Mouse (Mus musculus) adipocyte (in vitro differentiated cells): ENCODE results near the gene Ssr3.
"Not testable (repeated sequence)": the region's sequence is repeated elsewhere in the genome, so short reads cannot be mapped to it uniquely, and the experiment has no call there.

ENCODE experiments used
- DNase-seq: peaks from one replicate; pipeline ENCODE4 v3.0.0-alpha.2; 2016; ENCODE audit warnings: low spot score

The Ssr3 gene

GRCm38 (mm10) chr3:65392421-65392817, at the start of gene Ssr3:
Gene Ssr3 (minus strand): TSS chr3:65392623.
- peak; percentile 99 for DNase-seq

- peak; percentile 54 for DNase-seq
Measured at GRCm38 (mm10) chr3:65441586-65442111, 49.2 kb upstream of the Ssr3 start.

GRCm38 (mm10) chr3:65438511-65439228, 46.2 kb upstream of the Ssr3 start:
- DNase-seq, result no peak

- no peak for DNase-seq
Measured at GRCm38 (mm10) chr3:65435812-65436211, 43.4 kb upstream of the Ssr3 start.

- no peak for DNase-seq
Measured at GRCm38 (mm10) chr3:65435101-65435571, 42.7 kb upstream of the Ssr3 start.

GRCm38 (mm10) chr3:65432236-65432635, 39.8 kb upstream of the Ssr3 start:
- DNase-seq, result no peak

- DNase-seq, result no peak
Measured at GRCm38 (mm10) chr3:65419706-65420105, 27.3 kb upstream of the Ssr3 start.

- DNase-seq, result peak; percentile 19
Measured at GRCm38 (mm10) chr3:65417913-65418594, 25.6 kb upstream of the Ssr3 start.

- no peak for DNase-seq
Measured at GRCm38 (mm10) chr3:65416571-65416970, 24.1 kb upstream of the Ssr3 start.

- DNase-seq, result no peak
Measured at GRCm38 (mm10) chr3:65407891-65408290, 15.5 kb upstream of the Ssr3 start.

- DNase-seq, result no peak
Measured at GRCm38 (mm10) chr3:65405781-65406180, 13.4 kb upstream of the Ssr3 start.

GRCm38 (mm10) chr3:65397566-65397965, 5.1 kb upstream of the Ssr3 start:
- no peak for DNase-seq

GRCm38 (mm10) chr3:65396835-65397504, 4.5 kb upstream of the Ssr3 start:
- no peak for DNase-seq

- DNase-seq, result not testable (repeated sequence)
Measured at GRCm38 (mm10) chr3:65395111-65395510, 2.7 kb upstream of the Ssr3 start.

GRCm38 (mm10) chr3:65391784-65392420, 521 bp downstream of the Ssr3 start:
- peak; percentile 63 for DNase-seq

- DNase-seq, result no peak
Measured at GRCm38 (mm10) chr3:65391222-65391783, 1.1 kb downstream of the Ssr3 start.

- DNase-seq, result no peak
Measured at GRCm38 (mm10) chr3:65385771-65386170, 6.7 kb downstream of the Ssr3 start.

- DNase-seq, result no peak
Measured at GRCm38 (mm10) chr3:65384431-65384830, 8.0 kb downstream of the Ssr3 start.

GRCm38 (mm10) chr3:65381094-65381493, 11.3 kb downstream of the Ssr3 start:
- DNase-seq, result no peak

- DNase-seq, result peak; percentile 75
Measured at GRCm38 (mm10) chr3:65379884-65380539, 12.4 kb downstream of the Ssr3 start.

GRCm38 (mm10) chr3:65378724-65379123, 13.7 kb downstream of the Ssr3 start:
- no peak for DNase-seq
